Mouse (Mus musculus) liver, embryonic 15.5 days (tissue): ENCODE data around the gene Duox1. TPM values are rescaled to one million over a fixed set of nuclear protein-coding genes. Genes with fewer than 3 reads are reported as not detected.
A peak's percentile ranks its signal among the peaks of the same experiment; 100 is the strongest.
"Not testable (repeated sequence)": the region's sequence is repeated elsewhere in the genome, so short reads cannot be mapped to it uniquely, and the experiment has no call there.

ENCODE experiments used
- ATAC-seq: fragments of 200-750 bp; cut with Nextera tagmentation; 2 replicates; pipeline ENCODE4 v1.8.0; 2017; ENCODE audit warnings: moderate number of reproducible peaks, mild to moderate bottlenecking, moderate library complexity; ENCODE audit not compliant: insufficient read depth
- H3K27ac ChIP-seq: fragments of 300-500 bp; sonication (generic); replicated peaks from 2 replicates; pipeline ENCODE4 v1.5.1; 2015; ENCODE audit warnings: mild to moderate bottlenecking, inconsistent platforms
- H3K27me3 ChIP-seq: fragments of 300-500 bp; sonication (generic); 2 replicates; pipeline ENCODE4 v1.6.1; 2015; ENCODE audit warnings: mild to moderate bottlenecking, inconsistent platforms
- H3K36me3 ChIP-seq: fragments of 300-500 bp; sonication (generic); replicated peaks from 2 replicates; pipeline ENCODE4 v1.6.1; 2015; ENCODE audit warnings: moderate library complexity, mild to moderate bottlenecking, inconsistent platforms
- H3K4me1 ChIP-seq: fragments of 300-500 bp; sonication (generic); replicated peaks from 2 replicates; pipeline ENCODE4 v1.6.1; 2015; ENCODE audit warnings: inconsistent platforms
- H3K4me2 ChIP-seq: fragments of 300-500 bp; sonication (generic); 2 replicates; pipeline ENCODE4 v1.6.1; 2015; ENCODE audit warnings: moderate library complexity, mild to moderate bottlenecking, inconsistent platforms
- H3K4me3 ChIP-seq: fragments of 300-500 bp; sonication (generic); replicated peaks from 2 replicates; pipeline ENCODE4 v1.5.1; 2015; ENCODE audit warnings: mild to moderate bottlenecking, inconsistent platforms
- H3K9ac ChIP-seq: fragments of 300-500 bp; sonication (generic); 2 replicates; pipeline ENCODE4 v1.6.1; 2015; ENCODE audit warnings: moderate library complexity, mild to moderate bottlenecking, inconsistent platforms
- H3K9me3 ChIP-seq: fragments of 300-500 bp; sonication (generic); replicated peaks from 2 replicates; pipeline ENCODE4 v1.6.1; 2016; ENCODE audit warnings: inconsistent platforms
- WGBS: fragments of 180-500 bp; shearing (Covaris S2); methylation state at CpG from one replicate; pipeline ENCODE4 v1.1.7; 2015; ENCODE audit warnings: mixed read lengths; ENCODE audit not compliant: insufficient replicate concordance; 5-methylcytosine and 5-hydroxymethylcytosine counted together
- polyA plus RNA-seq: library from polyadenylated mRNA; unstranded; fragments of >200 nt; fragmentation: Nextera tagmentation; extraction: Ambion mirVana; gene quantifications from 2 replicates; pipeline ENCODE4 v1.2.1, GENCODE M21; 2015

Duox1 gene
- polyA plus RNA-seq, 1 experiment from 2014 or later = not detected

DNA sequence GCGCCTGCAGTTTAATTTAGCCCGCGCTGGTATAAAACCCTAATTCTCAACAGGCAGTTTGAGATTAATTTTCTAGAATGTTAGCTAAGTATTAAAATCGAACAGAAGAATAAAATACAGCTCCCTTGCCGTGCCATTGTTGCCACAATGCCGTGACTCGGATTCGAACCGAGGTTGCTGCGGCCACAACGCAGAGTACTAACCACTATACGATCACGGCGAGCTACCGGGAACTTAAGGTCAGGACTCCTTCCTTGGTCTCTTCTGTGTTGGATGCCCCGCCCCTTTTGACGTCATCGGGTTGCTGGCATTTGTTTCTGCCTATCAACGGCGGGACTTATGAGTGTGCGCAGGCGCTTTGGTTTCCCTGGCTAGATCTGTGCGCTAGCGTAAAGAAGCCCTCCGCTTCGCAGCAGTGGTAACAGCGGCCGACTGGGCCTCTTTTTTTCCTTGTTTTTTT, 61.8 kb downstream of the Duox1 start:
- Histone ChIP-seq H3K4me1 (peaks cover 31% of the 10 kb centered on the region), H3K4me3 (peak overlapping the region; percentile 80), H3K36me3 (no peaks in the 10 kb centered on the region), H3K9ac (peak overlapping the region; percentile 77), H3K9me3 (no peaks in the 10 kb centered on the region), H3K27me3 (0 out of 2 replicates have a peak, but pooled peaks cover 3% of the 10 kb centered on the region), H3K4me2 (peak overlapping the region; percentile 81), H3K27ac (peak overlapping the region; percentile 90)
- peak; percentile 88 for ATAC-seq
- under 1% methylated on average over 28 of the region's 28 CpGs for WGBS

DNA sequence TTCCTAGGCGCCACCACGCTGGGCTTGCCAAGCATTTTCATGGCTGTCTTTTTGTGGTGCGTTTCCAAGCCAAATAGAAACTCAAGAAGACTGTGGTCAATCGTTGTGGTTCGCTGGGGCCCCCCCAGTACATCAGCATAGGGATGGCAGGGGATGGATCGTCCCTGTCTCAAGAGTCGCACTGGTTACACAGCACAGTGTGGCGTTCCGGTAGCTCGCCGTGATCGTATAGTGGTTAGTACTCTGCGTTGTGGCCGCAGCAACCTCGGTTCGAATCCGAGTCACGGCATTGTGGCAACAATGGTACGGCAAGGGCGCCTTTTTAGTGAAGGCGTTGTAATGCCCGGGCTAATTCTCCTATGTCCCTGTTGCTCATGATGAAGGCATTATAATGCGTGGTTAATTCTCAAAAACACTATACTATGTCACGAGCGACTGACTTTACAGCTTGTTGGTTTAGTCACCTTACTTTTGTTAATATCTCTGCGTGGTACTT, 62.3 kb downstream of the Duox1 start:
- H3K9ac ChIP-seq = peak overlapping the region; percentile 77
- ATAC-seq = peak; percentile 82
- H3K4me1 ChIP-seq = peaks cover 31% of the 10 kb centered on the region
- H3K4me2 ChIP-seq = peak overlapping the region; percentile 81
- H3K27ac ChIP-seq = peak overlapping the region; percentile 90
- H3K4me3 ChIP-seq = peak overlapping the region; percentile 80
- under 1% methylated on average over 26 of the region's 26 CpGs for WGBS
- H3K36me3 ChIP-seq = no peaks in the 10 kb centered on the region
- H3K9me3 ChIP-seq = no peaks in the 10 kb centered on the region
- 0 out of 2 replicates have a peak, but pooled peaks cover under 1% of the 10 kb centered on the region for H3K27me3 ChIP-seq

DNA sequence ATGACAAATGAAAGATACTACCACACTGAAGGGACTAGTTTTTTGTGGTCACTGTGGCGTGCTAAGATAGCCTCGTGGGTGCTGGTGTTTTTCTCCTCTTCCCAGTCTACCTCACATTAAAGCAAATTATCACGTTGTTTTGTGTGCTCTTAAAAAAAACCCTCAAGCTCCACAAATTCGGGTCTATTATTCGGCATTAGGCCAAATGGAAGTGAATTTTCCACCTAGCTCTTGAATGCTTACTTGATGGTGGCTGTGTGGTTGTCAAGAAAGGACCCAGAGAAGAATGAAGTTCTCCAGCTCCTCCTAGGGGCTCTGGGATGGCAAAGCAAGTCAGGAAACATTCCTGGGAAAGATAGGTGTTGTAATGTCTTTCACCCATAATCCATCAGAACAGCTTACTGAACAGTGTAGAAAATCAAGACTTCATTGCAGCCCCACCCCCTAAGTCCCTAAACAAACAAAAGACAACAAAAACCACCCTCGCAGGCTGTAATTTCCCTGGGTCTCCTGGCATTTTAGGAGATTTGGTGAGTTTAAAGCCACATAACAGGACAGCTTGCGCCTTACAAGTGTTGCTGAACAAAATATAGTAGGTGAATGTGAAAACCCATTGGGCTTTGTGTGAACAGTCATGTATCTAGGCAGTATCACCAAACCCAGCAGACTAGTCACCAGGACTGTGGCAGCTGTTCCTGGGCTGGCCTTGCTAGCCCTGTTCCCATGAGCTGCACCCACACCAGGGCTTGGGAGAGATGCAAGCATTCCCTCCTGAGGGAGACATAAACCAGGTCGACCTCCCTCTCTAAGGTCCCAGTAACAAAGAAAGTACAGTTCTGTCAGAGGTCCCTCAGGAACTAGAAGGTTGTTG, 63.2 kb downstream of the Duox1 start:
- Histone ChIP-seq H3K4me3 (peak overlapping the region; percentile 80), H3K9me3 (no peaks in the 10 kb centered on the region), H3K27ac (peak overlapping the region; percentile 90; the same call in 1 of the 2 replicates), H3K9ac (no peak overlapping the region), H3K36me3 (no peaks in the 10 kb centered on the region), H3K4me2 (peak overlapping the region; percentile 81), H3K4me1 (peaks cover 31% of the 10 kb centered on the region), H3K27me3 (no peaks in the 10 kb centered on the region)
- ATAC-seq = no peak
- 15% methylated on average over 8 of the region's 8 CpGs for WGBS

DNA sequence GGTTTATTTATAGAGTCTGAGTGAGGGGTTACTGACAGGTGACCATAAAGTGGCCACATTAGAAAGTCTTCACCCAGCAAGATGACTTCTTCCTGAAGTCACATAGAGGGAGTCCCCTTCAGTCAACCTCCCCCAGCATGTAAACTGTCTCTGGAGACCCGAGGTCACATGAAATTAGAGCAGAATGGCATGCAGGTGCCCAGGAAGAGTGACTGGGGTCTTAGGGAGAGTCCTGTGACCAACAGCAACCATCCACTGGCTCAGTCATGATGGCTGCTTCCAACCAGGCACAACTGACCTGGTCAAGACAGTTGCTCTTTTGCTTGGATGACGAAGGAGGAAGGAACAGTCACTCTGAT, 63.8 kb downstream of the Duox1 start:
- Histone ChIP-seq H3K36me3 (no peaks in the 10 kb centered on the region), H3K4me1 (peaks cover 31% of the 10 kb centered on the region), H3K4me3 (no peak overlapping the region), H3K27ac (no peak overlapping the region), H3K27me3 (no peaks in the 10 kb centered on the region), H3K9ac (no peak overlapping the region), H3K9me3 (no peaks in the 10 kb centered on the region), H3K4me2 (no peak overlapping the region)
- no peak for ATAC-seq
- 35% methylated on average over 2 of the region's 2 CpGs for whole genome bisulfite sequencing

DNA sequence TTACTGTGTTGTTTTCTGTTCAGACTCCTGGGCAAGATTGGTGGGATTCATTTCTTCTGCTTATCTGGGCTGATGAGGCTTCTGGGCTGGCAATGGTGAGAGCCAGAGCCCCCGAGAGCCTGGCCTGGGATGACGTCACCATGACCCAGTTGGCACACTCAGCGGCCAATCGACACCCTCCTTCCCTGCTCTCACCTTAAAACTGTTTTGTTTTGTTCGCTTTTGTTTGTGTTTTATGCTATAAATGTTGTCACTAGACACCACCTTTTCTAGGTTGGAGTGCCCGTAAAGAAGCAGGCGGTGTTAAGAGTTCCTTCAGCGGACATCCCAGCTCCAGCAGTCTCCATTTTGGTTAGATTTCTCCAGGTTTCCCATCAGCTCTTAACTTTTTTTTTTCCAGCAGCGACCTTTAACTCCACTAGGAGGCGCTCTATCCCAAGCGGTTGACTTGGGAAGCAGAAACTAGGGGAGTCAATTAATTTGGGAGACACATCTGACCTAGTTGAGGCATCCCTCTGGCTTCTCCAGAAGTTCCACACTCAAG, 65.4 kb downstream of the Duox1 start:
- Histone ChIP-seq H3K27me3 (no peaks in the 10 kb centered on the region), H3K9ac (no peak overlapping the region; the same call in 1 of the 2 replicates), H3K9me3 (no peaks in the 10 kb centered on the region), H3K4me3 (peak overlapping the region; percentile 36), H3K4me2 (peak overlapping the region; percentile 60), H3K36me3 (no peaks in the 10 kb centered on the region), H3K27ac (no peak overlapping the region), H3K4me1 (peaks cover 24% of the 10 kb centered on the region)
- no peak for ATAC-seq
- WGBS = 8% methylated on average over 11 of the region's 11 CpGs

DNA sequence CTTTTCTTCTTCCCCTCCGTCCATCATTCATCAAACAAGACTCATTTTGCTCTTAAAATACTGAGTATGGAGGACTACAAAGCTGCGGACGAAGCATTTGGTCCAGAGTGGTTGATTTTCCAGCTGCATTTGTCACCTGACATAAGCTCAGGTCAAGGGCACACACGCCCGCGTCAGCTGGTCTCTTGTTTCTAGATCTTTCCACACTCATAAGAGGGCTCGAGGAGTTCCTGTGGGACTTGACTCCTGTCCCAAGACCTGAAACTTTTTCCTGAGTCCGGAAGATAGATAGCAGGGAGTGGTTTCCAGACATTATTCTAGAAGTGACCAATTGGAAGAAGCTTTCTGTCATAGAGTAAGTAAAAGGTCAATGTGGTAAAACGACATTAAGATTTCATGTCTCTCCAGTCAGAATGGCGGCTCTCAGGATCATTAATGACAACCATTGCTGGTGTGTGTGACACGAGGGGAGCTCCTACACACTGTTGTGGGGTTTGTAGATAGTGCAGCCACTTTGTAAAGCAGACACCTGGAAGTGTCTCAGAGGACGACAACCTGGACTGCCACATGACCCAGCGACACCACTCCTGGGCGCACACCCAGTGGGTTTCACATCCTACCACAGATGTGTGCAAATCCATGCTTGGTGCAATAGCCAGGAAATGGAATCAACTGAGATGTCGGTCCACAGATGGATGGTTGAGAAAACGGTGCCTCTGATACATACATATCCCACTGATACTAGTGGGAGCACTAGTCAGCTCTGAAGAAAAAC, 66.0 kb downstream of the Duox1 start:
- WGBS = 56% methylated on average over 16 of the region's 16 CpGs
- H3K27me3 ChIP-seq = no peaks in the 10 kb centered on the region
- no peaks in the 10 kb centered on the region for H3K9me3 ChIP-seq

DNA sequence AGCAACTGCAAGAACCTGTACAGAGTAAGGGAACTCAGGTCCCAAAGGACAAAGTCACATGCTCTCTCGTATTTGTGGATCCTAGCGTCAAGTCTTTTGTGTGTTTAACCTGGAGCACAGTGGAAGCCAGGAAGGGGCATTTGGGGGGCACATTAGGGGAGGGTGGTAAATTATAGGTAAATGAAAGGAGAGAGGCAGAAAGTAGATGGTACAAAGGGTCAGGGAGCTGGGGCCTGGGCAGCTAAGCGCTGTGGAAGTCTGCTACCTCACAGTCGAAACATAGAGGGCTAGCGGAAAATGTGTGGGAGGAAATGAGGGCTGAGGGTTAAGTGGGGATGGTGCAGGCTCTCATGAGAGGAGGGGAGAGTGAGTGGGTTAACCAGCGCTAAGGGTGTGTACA, 66.6 kb downstream of the Duox1 start:
- H3K9me3 ChIP-seq = no peaks in the 10 kb centered on the region

More for the DNA sequence above, 66.0 kb downstream of the Duox1 start:
- Histone ChIP-seq H3K4me2 (no peak overlapping the region; the same call in 1 of the 2 replicates), H3K4me3 (no peak overlapping the region), H3K4me1 (peaks cover 17% of the 10 kb centered on the region), H3K27ac (no peak overlapping the region), H3K9ac (no peak overlapping the region), H3K36me3 (no peaks in the 10 kb centered on the region)
- no peak for ATAC-seq

DNA sequence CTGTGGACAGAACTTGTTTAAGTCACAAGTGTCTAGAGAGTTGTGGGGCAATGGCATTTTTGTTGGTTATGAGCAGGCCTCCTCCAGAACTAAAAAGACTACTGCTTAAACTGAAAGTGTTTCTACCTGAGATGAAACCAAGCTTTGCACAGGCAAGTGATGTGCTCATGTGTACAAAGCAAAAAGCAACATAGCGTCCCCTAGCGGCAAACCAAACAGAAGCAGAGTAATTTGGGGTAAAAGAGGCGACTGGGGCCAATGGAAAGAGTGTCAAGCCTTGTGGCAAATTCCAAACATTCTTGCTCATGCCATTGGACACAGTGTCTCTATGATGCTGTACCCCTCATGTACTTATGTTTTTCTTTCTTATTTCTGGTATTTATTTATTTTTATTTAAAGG, 69.6 kb downstream of the Duox1 start:
- H3K9me3 ChIP-seq = no peaks in the 10 kb centered on the region
- H3K27ac ChIP-seq = no peak overlapping the region
- H3K36me3 ChIP-seq = no peaks in the 10 kb centered on the region
- 20% methylated on average over 3 of the region's 3 CpGs for WGBS
- H3K4me1 ChIP-seq = peaks cover 8% of the 10 kb centered on the region
- H3K4me2 ChIP-seq = no peak overlapping the region
- no peak overlapping the region for H3K4me3 ChIP-seq
- no peak overlapping the region for H3K9ac ChIP-seq
- ATAC-seq = no peak
- H3K27me3 ChIP-seq = no peaks in the 10 kb centered on the region

More for the DNA sequence above, 66.6 kb downstream of the Duox1 start:
- no peak overlapping the region for H3K27ac ChIP-seq
- no peaks in the 10 kb centered on the region for H3K27me3 ChIP-seq
- 55% methylated on average over 6 of the region's 6 CpGs for WGBS
- no peak overlapping the region for H3K9ac ChIP-seq
- ATAC-seq = no peak
- no peak overlapping the region for H3K4me2 ChIP-seq
- H3K4me1 ChIP-seq = peaks cover 15% of the 10 kb centered on the region
- no peaks in the 10 kb centered on the region for H3K36me3 ChIP-seq
- no peak overlapping the region for H3K4me3 ChIP-seq

DNA sequence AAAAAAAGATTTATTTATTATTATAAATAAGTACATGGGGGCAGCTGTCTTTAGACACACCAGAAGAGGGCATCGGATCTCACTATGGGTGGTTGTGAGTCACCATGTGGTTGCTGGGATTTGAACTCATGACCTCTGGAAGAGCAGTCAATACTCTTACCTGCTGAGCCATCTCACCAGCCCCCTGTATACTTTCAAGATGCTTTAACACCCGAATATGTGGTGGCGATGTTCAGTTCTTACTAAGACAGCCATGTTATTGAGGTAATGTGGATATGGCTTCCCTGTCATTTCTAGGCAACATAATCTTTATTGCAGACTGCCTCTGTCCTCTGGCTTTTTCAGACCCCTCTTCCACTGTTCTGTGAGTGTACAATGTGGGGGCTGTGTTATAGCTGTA, 71.7 kb downstream of the Duox1 start:
- not testable (repeated sequence) for H3K4me2 ChIP-seq, ATAC-seq, H3K4me3 ChIP-seq, H3K9me3 ChIP-seq, H3K4me1 ChIP-seq, H3K9ac ChIP-seq, H3K27me3 ChIP-seq, H3K27ac ChIP-seq, H3K36me3 ChIP-seq
- 73% methylated on average over 3 of the region's 3 CpGs for WGBS

DNA sequence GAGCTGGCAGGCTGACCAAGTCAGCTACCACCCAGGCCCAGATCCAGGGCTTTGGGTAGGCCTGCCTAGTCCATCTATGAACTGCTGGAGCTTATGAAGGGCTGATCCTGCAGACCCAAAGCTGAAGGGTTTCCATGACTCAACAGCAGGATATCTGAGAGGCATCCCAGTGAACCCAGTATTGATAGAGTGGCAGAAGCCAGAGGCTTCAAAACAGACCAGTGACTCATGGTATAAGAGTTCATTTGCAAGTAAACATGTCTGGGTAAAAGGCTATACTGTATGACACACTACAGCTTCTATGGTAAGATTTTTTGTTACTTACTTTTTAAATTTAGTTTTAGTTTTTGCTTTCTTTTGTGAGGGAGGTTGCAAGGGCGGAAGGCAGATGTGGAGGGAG, 80.7 kb downstream of the Duox1 start:
- H3K4me2 ChIP-seq = no peak overlapping the region
- no peak for ATAC-seq
- H3K4me3 ChIP-seq = no peak overlapping the region
- H3K9me3 ChIP-seq = no peaks in the 10 kb centered on the region
- WGBS = 52% methylated on average over 1 of the region's 1 CpGs
- H3K27ac ChIP-seq = no peak overlapping the region
- no peak overlapping the region for H3K9ac ChIP-seq
- H3K27me3 ChIP-seq = no peaks in the 10 kb centered on the region
- H3K4me1 ChIP-seq = no peaks in the 10 kb centered on the region
- H3K36me3 ChIP-seq = no peaks in the 10 kb centered on the region
